Mouse (Mus musculus) liver, adult 2 months (tissue): ENCODE measurements around the gene Tmprss6.

Experiments used
- CTCF ChIP-seq: fragments of 200-500 bp; IDR thresholded peaks from 2 replicates; pipeline ENCODE4 v1.5.1; 2011; ENCODE audit warnings: low read depth, low read length, control low read depth
- POLR2A ChIP-seq: fragments of 200-500 bp; IDR thresholded peaks from 2 replicates; pipeline ENCODE4 v1.6.1; 2011; ENCODE audit warnings: low read length, control low read depth; ENCODE audit not compliant: insufficient read depth; ENCODE audit errors: extremely low read depth

DNA sequence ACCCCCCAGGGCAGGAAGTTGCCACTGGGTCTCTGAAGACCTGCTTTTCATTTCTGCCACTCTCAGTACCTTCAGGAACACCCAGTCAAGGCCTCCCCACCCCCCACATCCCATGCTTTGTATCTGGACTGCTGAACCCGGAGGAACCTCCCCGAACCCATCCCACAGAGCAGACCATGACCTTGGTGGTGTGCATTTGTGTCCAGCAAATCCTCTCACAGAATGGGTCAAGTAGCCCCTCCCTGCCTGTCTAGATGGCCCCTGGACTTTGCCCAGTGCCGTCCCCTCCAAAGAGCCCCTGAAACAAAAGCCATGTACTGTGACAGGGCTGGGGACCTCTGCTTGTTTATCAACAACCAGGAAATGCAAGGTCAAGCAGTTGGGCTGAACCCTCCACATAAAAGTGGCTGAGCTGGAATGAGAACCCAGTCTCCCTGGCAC, 65.1 kb downstream of the Tmprss6 start:
- TF ChIP-seq CTCF (no peak), POLR2A (no peak)
